Mouse (Mus musculus) heart, postnatal 10 days (tissue): Measurements from ENCODE around the gene Sp9. TPM values are rescaled to one million over a fixed set of nuclear protein-coding genes. Genes with fewer than 3 reads are reported as not detected.

Experiments
- DNase-seq, 2 experiments: peaks; one replicate each; pipeline ENCODE4 v3.0.0; 2021
- intact Hi-C: fragments of 180-260 bp; cut with DNase I; formaldehyde crosslinking; loops from one replicate; pipeline ENCODE4 v1.15.1; 2025
- total RNA-seq, 2 experiments: library from RNA; stranded (reverse); gene quantifications; 2 replicates each; pipeline ENCODE4 v1.2.3; 2021

The Sp9 gene
- total RNA-seq, 2 experiments from 2014 or later: not detected

- intact Hi-C loops: no loop called here
- no peak for DNase-seq
Measured at GRCm38 (mm10) chr2:73301979-73302378, 30.3 kb downstream of the Sp9 start.

GRCm38 (mm10) chr2:73302722-73303121 lies 31.0 kb downstream of the Sp9 start:
- no peak for DNase-seq
- intact Hi-C loops: no loop called here

GRCm38 (mm10) chr2:73304506-73304905 lies 32.8 kb downstream of the Sp9 start:
- intact Hi-C loops: no loop called here
- DNase-seq: no peak

GRCm38 (mm10) chr2:73306006-73306405 lies 34.3 kb downstream of the Sp9 start:
- intact Hi-C loops: no loop called here
- no peak for DNase-seq

- peak; percentile 96 to 97 for DNase-seq
- intact Hi-C loops: loop anchor here (5.0 kb wide), 1 partner anchor 75 kb away; the partner anchor contains the start of gene Gpr155
Measured at GRCm38 (mm10) chr2:73312152-73313116, 40.7 kb downstream of the Sp9 start, which contains the start of the genes Scrn3 and Cir1. Scrn3 (plus strand) TSS chr2:73312601. Cir1 (minus strand) TSS chr2:73312701.

GRCm38 (mm10) chr2:73313117-73313501 lies 41.4 kb downstream of the Sp9 start:
- peak; percentile 62 to 74 for DNase-seq
- intact Hi-C loops: loop anchor here (5.0 kb wide), 1 partner anchor 74 kb away; the partner anchor contains the start of gene Gpr155

- no peak for DNase-seq
- intact Hi-C loops: loop anchor here (5.0 kb wide), 1 partner anchor 73 kb away; the partner anchor contains the start of gene Gpr155
Measured at GRCm38 (mm10) chr2:73314311-73314710, 42.6 kb downstream of the Sp9 start.

- DNase-seq: no peak
- intact Hi-C loops: no loop called here
Measured at GRCm38 (mm10) chr2:73317426-73317825, 45.7 kb downstream of the Sp9 start.

GRCm38 (mm10) chr2:73319218-73319617 lies 47.5 kb downstream of the Sp9 start:
- DNase-seq: no peak
- intact Hi-C loops: no loop called here

GRCm38 (mm10) chr2:73322991-73323390 lies 51.3 kb downstream of the Sp9 start:
- no peak for DNase-seq
- intact Hi-C loops: no loop called here

- intact Hi-C loops: no loop called here
- peak; percentile 7 to 10 for DNase-seq
Measured at GRCm38 (mm10) chr2:73325871-73326270, 54.1 kb downstream of the Sp9 start.

Other genes with a start within 250 kb of the Sp9 start
- gene Ola1, start 53.0 kb upstream of the Sp9 start, total RNA-seq: 10 to 100 TPM; 53.9 to 59.5 TPM
- 10 to 100 TPM; 14.0 to 17.4 TPM for gene Scrn3, start 40.7 kb downstream of the Sp9 start, total RNA-seq
- gene Cir1, start 40.8 kb downstream of the Sp9 start, total RNA-seq: 10 to 100 TPM; 13.7 to 14.0 TPM
- gene Gpr155, start 114.6 kb downstream of the Sp9 start, total RNA-seq: 10 to 100 TPM in 1 of 2 experiments, 1 to 10 TPM in 1; 8.4 to 10.1 TPM